Mouse (Mus musculus) forebrain, embryonic 13.5 days (tissue): ENCODE results near the gene Vps37c. TPM values are rescaled to one million over a fixed set of nuclear protein-coding genes. Genes with fewer than 3 reads are reported as not detected.

Experiments used
- ATAC-seq: fragments of 200-750 bp; cut with Nextera tagmentation; 2 replicates; pipeline ENCODE4 v1.8.0; 2017
- H3K27ac ChIP-seq: fragments of 300-500 bp; sonication (generic); 2 replicates; pipeline ENCODE4 v1.5.1; 2015; ENCODE audit warnings: inconsistent platforms, mild to moderate bottlenecking, moderate library complexity
- H3K27me3 ChIP-seq: fragments of 300-500 bp; sonication (generic); 2 replicates; pipeline ENCODE4 v1.6.1; 2015; ENCODE audit warnings: mild to moderate bottlenecking, inconsistent platforms
- H3K36me3 ChIP-seq: fragments of 300-500 bp; sonication (generic); 2 replicates; pipeline ENCODE4 v1.6.1; 2015; ENCODE audit warnings: mild to moderate bottlenecking, inconsistent platforms; ENCODE audit not compliant: poor library complexity, severe bottlenecking
- H3K4me1 ChIP-seq: fragments of 300-500 bp; sonication (generic); 2 replicates; pipeline ENCODE4 v1.6.1; 2015; ENCODE audit warnings: inconsistent platforms
- H3K4me2 ChIP-seq: fragments of 300-500 bp; sonication (generic); 2 replicates; pipeline ENCODE4 v1.6.1; 2015; ENCODE audit warnings: inconsistent platforms, mild to moderate bottlenecking, moderate library complexity
- H3K4me3 ChIP-seq: fragments of 300-500 bp; sonication (generic); 2 replicates; pipeline ENCODE4 v1.5.1; 2015; ENCODE audit warnings: mild to moderate bottlenecking, inconsistent platforms
- H3K9ac ChIP-seq: fragments of 300-500 bp; sonication (generic); 2 replicates; pipeline ENCODE4 v1.6.1; 2015; ENCODE audit warnings: mild to moderate bottlenecking, inconsistent platforms
- H3K9me3 ChIP-seq: fragments of 300-500 bp; sonication (generic); replicated peaks from 2 replicates; pipeline ENCODE4 v1.6.1; 2016; ENCODE audit warnings: inconsistent platforms
- WGBS: fragments of 180-500 bp; shearing (Covaris S2); methylation state at CpG from one replicate; pipeline ENCODE4 v1.1.7; 2015; 5-methylcytosine and 5-hydroxymethylcytosine counted together
- polyA plus RNA-seq: library from polyadenylated mRNA; unstranded; fragments of >200 nt; fragmentation: Nextera tagmentation; extraction: Ambion mirVana; gene quantifications from 2 replicates; pipeline ENCODE4 v1.2.1, GENCODE M21; 2015

Vps37c gene
- polyA plus RNA-seq, 1 experiment from 2014 or later = 32.1 TPM

DNA sequence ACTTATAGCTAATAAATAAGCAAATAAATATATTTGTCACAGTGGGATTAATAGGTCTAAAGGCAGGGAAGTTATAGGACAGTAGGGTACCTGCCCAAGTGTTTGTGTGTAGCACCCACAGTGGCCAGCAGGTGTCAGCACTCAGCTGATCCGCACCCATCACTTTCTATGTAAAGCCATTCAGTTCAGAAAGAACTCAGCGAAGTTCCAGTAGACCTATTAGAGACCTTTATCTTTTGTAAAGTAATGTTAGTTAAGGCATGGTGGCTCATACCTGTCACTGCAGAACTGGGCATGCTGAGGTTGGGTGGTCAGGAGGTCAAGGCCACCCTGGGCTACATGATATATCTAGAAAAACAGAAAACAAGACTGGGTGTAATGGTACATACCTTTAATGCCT is 23.0 kb upstream of the Vps37c start:
- WGBS = 9% methylated on average over 2 of the region's 2 CpGs
- peak; percentile 71 for ATAC-seq
- no peak overlapping the region for H3K4me2 ChIP-seq

DNA sequence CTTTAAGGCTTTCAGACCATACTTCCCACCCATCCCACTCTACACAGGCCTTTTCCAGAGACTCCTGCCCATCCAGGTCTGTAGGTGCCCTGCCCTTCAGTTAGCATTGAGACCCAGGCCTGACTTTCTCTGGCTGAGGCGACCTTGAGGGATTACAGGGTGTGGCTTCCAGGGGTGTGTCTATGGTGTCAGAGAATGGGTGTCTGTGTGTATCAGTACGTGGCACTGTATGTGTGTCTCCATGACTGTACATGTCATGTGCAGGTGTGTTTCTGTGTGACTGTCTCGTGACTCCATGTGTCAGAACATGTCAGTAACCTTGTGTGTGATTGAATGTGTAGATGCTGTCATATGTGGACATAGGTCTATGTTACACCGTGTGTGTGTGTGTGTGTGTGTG is 17.2 kb upstream of the Vps37c start:
- H3K9ac ChIP-seq = no peak overlapping the region
- H3K27ac ChIP-seq = no peak overlapping the region
- WGBS = 76% methylated on average over 4 of the region's 4 CpGs
- H3K9me3 ChIP-seq = no peaks in the 10 kb centered on the region
- no peak overlapping the region for H3K4me2 ChIP-seq
- H3K4me3 ChIP-seq = no peak overlapping the region
- no peaks in the 10 kb centered on the region for H3K4me1 ChIP-seq
- H3K27me3 ChIP-seq = no peaks in the 10 kb centered on the region
- no peak for ATAC-seq
- H3K36me3 ChIP-seq = no peaks in the 10 kb centered on the region

More for the DNA sequence above, 23.0 kb upstream of the Vps37c start:
- Histone ChIP-seq H3K4me1 (no peaks in the 10 kb centered on the region), H3K4me3 (no peak overlapping the region), H3K9me3 (no peaks in the 10 kb centered on the region), H3K36me3 (no peaks in the 10 kb centered on the region), H3K27ac (no peak overlapping the region), H3K27me3 (no peaks in the 10 kb centered on the region), H3K9ac (no peak overlapping the region)

DNA sequence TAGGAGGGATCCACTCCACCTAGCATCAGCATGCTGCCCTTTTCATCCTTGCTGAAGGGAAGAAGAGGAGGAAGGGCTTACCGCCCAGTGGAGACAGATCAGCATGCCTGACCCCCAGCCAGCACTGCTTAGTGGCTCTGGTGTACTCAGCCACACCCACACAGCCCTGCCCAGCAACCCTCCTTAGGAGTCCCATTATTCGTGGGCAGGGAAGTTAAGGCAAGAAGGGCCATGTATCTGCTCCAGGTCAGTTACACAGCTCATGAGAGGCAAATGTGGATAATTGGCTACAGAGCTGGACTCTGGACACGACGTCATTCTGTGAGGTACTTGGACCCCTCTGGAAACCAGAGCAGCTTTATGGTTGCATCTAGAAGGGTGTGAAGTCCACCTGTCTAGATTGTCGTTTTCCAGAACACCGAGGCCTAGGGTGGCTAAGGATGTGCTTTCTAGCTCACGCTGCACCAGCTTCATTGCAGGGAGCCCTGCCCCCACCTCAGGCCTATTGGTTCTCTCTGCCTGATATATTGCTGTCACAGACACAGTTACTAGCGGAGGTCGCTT is 16.6 kb upstream of the Vps37c start:
- no peaks in the 10 kb centered on the region for H3K36me3 ChIP-seq
- 73% methylated on average over 9 of the region's 9 CpGs for WGBS
- H3K9me3 ChIP-seq = no peaks in the 10 kb centered on the region
- no peaks in the 10 kb centered on the region for H3K27me3 ChIP-seq
- no peak overlapping the region for H3K4me3 ChIP-seq
- no peak overlapping the region for H3K27ac ChIP-seq
- no peaks in the 10 kb centered on the region for H3K4me1 ChIP-seq
- no peak overlapping the region for H3K9ac ChIP-seq
- no peak overlapping the region for H3K4me2 ChIP-seq
- ATAC-seq = no peak

DNA sequence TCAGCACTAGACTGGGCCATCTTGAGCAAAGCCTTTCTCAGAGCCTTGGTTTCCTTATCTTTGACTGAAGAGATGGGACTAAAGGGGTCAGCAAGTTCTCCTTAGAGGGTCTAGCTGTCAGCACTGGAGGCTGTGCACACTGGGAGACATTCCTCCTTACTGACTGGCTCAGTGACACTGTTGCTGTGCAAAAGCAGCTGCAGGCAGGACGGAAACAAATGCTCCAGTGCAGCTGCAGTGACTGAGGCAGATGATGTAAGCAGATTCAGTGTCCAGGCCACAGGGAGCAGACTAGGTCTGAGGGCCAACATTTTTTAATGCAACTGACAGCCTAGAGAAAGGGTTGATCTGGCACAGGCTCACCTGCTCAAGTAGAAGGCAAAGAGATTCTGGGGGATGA is 15.3 kb upstream of the Vps37c start:
- H3K9me3 ChIP-seq = no peaks in the 10 kb centered on the region
- no peaks in the 10 kb centered on the region for H3K27me3 ChIP-seq
- H3K4me3 ChIP-seq = no peak overlapping the region
- no peaks in the 10 kb centered on the region for H3K4me1 ChIP-seq
- H3K9ac ChIP-seq = no peak overlapping the region
- no peak overlapping the region for H3K4me2 ChIP-seq
- 40% methylated on average over 1 of the region's 1 CpGs for WGBS
- ATAC-seq = no peak
- H3K27ac ChIP-seq = no peak overlapping the region
- no peaks in the 10 kb centered on the region for H3K36me3 ChIP-seq

DNA sequence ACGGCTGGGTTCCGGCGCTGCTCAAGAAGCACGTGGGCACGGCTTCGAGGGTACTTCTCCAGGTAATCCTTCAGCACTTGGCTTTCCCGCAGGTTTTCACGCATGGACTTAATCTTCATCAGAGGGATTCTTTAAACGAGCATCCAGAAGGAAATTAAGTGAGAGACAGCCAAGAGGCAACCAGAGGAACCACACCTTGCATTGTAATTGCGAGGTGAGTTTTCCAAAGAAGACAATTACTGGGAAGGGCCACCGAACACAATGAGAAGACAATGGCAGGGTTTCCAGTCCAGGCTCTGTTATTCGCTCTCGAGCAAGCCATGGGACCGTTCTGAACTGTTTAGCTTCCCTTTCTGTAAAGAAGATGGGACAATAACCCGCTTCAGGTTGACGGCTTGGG is 11.9 kb upstream of the Vps37c start:
- Histone ChIP-seq H3K27me3 (no peaks in the 10 kb centered on the region), H3K4me2 (no peak overlapping the region), H3K36me3 (no peaks in the 10 kb centered on the region), H3K27ac (no peak overlapping the region), H3K4me3 (no peak overlapping the region), H3K9ac (no peak overlapping the region), H3K9me3 (no peaks in the 10 kb centered on the region), H3K4me1 (no peaks in the 10 kb centered on the region; the same call in 1 of the 2 replicates)
- no peak for ATAC-seq
- WGBS = 83% methylated on average over 16 of the region's 16 CpGs

DNA sequence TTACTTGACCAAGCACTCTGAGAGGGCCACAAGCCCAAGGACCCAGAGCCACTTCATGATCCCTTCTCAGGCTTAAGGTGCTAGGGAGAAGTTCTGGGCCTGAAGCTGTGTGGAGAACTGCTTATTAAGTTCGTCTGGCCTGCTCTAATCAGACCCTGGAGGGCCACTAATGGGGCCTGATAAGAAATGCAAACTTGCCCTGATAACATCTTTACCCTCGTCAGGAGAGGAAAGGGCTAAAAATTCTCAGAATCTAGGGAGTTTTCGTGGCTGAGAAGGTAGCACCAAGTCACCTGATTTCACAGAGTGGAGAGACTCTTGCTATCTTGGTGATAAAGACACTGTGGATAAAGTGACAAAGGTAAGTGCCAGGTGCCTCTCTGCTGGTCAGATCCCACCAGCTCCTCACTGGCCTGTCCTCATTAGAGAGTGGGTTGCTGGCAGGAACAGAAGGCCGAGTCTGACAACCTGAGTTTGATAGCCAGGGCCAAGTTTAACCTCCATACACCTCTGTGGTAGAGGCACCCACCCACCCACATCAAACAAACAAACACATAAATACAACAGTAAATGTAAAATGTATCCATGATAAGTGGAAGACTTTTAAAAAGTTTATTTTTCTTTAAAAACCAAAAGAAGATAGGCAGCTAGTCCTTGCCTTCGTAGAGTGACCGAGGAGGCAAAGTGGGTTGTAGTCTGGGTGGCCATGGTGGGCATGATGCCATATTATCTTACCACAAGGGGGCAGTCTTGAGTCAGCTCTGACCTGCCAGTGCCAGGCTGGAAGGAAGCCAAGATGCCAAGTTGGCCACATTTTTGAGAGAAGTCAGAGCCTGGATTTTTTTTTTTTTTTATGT is 10.4 kb upstream of the Vps37c start, which contains the start of gene Pga5:
Gene Pga5 (minus strand): TSS at position 157 of the 857 bp plus-strand sequence.
- 46% methylated on average over 6 of the region's 6 CpGs for WGBS
- Histone ChIP-seq H3K9ac (no peak within 1 kb of the TSS), H3K4me3 (no peak within 1 kb of the TSS), H3K27ac (0 out of 2 replicates have a peak within 1 kb of the TSS, but pooled peaks have one; percentile 7), H3K27me3 (no peaks in the 10 kb centered on the region), H3K36me3 (no peaks in the 10 kb centered on the region), H3K9me3 (no peaks in the 10 kb centered on the region), H3K4me2 (no peak within 1 kb of the TSS), H3K4me1 (no peaks in the 10 kb centered on the region; the same call in 1 of the 2 replicates)
- peak; percentile 75 for ATAC-seq

DNA sequence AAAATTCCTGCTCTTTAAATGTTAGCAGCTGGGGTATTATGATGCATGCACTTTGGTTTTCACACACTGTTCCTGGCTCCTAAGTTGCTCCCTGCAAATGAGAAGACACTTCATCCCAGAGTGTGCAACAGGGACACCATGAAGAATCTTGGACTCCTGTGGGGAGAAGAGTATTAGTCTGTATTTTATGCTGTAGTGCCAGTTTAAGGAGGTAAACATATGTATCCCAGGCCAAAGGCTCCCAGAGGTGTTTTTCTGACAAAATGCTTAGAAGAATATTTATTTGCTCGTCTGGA is 9.8 kb upstream of the Vps37c start:
- WGBS = 84% methylated on average over 1 of the region's 1 CpGs
- H3K9ac ChIP-seq = no peak overlapping the region
- H3K4me3 ChIP-seq = no peak overlapping the region
- no peaks in the 10 kb centered on the region for H3K36me3 ChIP-seq
- H3K27ac ChIP-seq = 0 out of 2 replicates have a peak overlapping the region, but pooled peaks have one; percentile 7
- H3K9me3 ChIP-seq = no peaks in the 10 kb centered on the region
- no peak overlapping the region for H3K4me2 ChIP-seq
- no peaks in the 10 kb centered on the region; the same call in 1 of the 2 replicates for H3K4me1 ChIP-seq
- ATAC-seq = peak; percentile 57; the same call in 1 of the 2 replicates
- no peaks in the 10 kb centered on the region for H3K27me3 ChIP-seq

DNA sequence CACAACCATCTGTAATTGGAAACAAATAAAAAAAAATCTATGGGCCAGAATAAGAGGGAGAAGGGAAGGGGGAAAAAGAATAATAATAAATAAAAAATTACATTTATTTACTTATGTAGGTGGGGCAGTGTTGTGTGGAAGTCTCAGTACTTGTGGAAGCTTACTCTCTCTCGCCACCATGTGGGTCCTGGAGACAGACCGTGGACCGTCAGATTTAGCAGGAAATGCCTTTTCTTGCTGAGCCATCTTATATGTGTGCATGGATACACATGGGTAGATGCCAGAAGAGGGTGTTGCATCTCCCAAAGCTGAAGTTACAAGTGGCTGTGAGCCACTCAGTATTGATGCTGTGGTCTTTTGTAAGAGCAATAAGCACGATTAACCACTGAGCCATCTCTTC is 7.0 kb upstream of the Vps37c start:
- Histone ChIP-seq H3K9me3 (no peaks in the 10 kb centered on the region), H3K4me1 (no peaks in the 10 kb centered on the region; the same call in 1 of the 2 replicates), H3K27me3 (no peaks in the 10 kb centered on the region), H3K9ac (no peak overlapping the region), H3K36me3 (no peaks in the 10 kb centered on the region), H3K4me3 (no peak overlapping the region), H3K4me2 (no peak overlapping the region), H3K27ac (no peak overlapping the region)
- ATAC-seq = no peak
- 80% methylated on average over 4 of the region's 4 CpGs for WGBS

DNA sequence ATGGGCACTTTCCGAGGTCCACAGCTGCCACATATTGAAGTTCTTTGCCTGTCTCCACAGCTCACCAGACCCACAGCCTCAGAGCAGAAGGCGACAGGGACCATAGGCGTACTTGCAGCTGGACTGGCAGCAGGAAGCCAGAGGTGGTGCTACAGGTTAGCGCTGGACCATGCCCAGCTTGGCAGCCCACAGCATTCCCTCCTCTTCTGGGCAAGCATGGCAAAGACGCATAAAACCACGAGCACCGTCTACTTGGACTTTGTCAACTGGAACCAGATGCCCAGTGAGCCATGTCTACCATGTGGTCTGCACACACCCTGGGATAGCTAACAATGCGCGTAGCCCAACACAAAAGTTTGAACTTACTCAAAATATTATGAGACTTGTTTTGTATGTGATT is 3.5 kb upstream of the Vps37c start:
- Histone ChIP-seq H3K9ac (no peak overlapping the region), H3K4me2 (no peak overlapping the region), H3K27me3 (no peaks in the 10 kb centered on the region), H3K36me3 (no peaks in the 10 kb centered on the region), H3K4me1 (peaks cover 16% of the 10 kb centered on the region), H3K4me3 (no peak overlapping the region), H3K27ac (no peak overlapping the region), H3K9me3 (no peaks in the 10 kb centered on the region)
- WGBS = 93% methylated on average over 9 of the region's 9 CpGs
- ATAC-seq = no peak

DNA sequence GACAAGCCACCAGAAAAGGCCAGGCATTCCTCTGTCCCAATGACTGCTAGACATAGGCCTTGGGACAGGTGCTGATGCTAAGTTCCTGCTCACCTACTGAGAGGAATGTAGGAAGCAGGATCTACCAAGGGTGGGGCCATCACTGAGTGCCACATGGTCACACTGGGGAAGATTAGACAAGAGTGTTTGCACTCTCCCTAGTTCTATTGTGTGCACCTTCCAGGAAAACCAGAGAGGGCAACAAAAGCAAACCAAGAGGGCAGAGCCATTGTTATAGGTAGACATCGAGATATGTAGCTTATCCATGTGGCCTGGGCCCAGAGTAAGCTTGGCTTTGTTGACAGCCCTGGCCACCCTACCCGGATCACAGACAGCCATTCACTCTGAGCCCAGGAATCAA is 2.8 kb upstream of the Vps37c start:
- H3K27me3 ChIP-seq = no peaks in the 10 kb centered on the region
- H3K36me3 ChIP-seq = no peaks in the 10 kb centered on the region
- H3K4me2 ChIP-seq = no peak overlapping the region
- no peaks in the 10 kb centered on the region for H3K9me3 ChIP-seq
- no peak overlapping the region for H3K4me3 ChIP-seq
- no peak overlapping the region for H3K27ac ChIP-seq
- ATAC-seq = no peak
- H3K9ac ChIP-seq = no peak overlapping the region
- H3K4me1 ChIP-seq = peaks cover 23% of the 10 kb centered on the region
- 86% methylated on average over 2 of the region's 2 CpGs for WGBS

DNA sequence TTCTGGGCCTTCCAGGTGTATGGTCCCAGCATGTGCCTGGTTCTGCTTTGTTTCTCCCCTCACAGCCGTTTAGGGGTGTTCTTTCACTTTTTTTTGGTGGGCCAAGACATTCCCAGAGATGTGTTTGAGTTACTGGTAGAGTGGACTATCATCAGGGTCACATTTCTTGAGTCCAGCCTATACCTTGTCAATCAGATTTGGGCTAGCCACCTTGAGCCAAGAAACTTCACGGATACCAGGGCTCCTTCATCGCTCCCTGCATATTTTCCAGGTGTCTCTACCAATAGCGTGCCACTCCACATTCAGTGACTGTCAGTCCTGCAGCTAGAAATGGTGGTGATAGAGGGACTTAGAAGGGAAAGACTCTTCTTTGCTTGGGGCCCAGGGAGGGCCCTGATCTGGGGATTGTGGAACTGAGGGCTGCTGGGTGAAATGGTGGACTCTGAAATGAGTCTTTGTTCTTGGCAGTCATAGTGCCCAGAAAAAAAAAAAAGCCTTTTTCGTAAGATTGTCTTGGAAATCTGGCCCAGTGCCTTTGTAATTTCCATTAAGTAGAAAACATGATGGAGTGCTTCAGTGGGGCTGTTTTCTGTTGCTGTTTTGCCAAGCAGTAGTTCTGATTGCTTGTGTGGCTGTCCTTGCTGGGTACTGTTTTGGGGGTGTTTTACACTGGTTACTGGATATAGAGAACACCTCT is 1.1 kb downstream of the Vps37c start:
- WGBS = 43% methylated on average over 5 of the region's 5 CpGs
- ATAC-seq = peak; percentile 0; the same call in 1 of the 2 replicates
- Histone ChIP-seq H3K27me3 (no peaks in the 10 kb centered on the region), H3K27ac (peak overlapping the region; percentile 95), H3K9ac (peak overlapping the region; percentile 86), H3K36me3 (no peaks in the 10 kb centered on the region), H3K4me3 (peak overlapping the region; percentile 76), H3K4me2 (peak overlapping the region; percentile 84), H3K4me1 (peaks cover 37% of the 10 kb centered on the region), H3K9me3 (no peaks in the 10 kb centered on the region)

DNA sequence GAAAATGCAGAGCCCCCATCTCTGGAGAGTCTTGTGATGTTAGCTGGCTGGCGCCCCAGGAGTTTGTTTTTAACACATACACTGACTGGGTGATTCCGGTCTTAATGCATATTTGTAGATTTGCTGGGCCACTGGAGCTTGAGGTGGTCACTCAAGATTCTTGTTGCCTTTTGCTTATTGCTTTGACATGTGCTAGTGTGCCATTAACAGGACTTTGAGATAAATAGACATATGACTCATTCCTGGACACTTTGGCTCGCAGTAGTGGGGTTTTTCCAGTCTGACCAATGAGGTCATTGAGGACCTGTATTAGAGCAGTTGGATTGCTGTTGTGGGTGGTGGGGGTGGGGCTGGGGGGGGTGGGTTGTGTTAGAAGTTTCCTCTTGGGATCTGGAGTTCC is 1.8 kb downstream of the Vps37c start:
- Histone ChIP-seq H3K4me1 (peaks cover 40% of the 10 kb centered on the region), H3K9ac (peak overlapping the region; percentile 86), H3K4me2 (peak overlapping the region; percentile 84), H3K27me3 (no peaks in the 10 kb centered on the region), H3K27ac (no peak overlapping the region), H3K9me3 (no peaks in the 10 kb centered on the region), H3K4me3 (peak overlapping the region; percentile 76; the same call in 1 of the 2 replicates), H3K36me3 (no peaks in the 10 kb centered on the region)
- no peak for ATAC-seq
- WGBS = 86% methylated on average over 3 of the region's 3 CpGs
